ENCODE assay signal across 10 mouse cellular contexts in the genomic region with DNA sequence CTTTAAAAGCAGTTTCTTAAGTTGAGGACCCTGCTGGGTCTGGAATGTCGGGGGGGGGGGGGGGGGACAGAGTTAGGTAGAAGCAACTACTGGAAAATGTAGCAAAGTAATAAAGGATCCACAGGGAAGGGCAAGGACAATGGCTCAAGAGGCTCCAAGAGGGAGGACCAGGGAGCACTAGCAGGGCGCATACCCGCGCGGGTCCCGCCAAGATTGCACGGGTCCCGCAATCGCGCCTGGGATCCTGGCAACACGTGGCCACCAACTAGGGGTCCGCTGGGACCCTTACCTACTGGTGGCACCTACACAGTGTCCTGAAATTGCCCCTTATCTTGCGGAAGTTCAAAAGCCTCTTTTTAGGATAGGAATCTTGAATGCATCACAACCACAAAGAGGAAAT.
DNase-seq lines count a peak whose midpoint lies in the region; ATAC-seq and TF ChIP-seq lines count a peak whose summit lies in the region.
"Had no signal": no experiment of that assay in that cellular context is flagged by ENCODE, and none has a peak within 500 bp of the region (broad histone marks: within the 10 kb centered on the region; RNA-seq: fewer than 3 reads in every experiment).

No protein-coding gene starts in this region.

- no peak overlapping the region for H3K4me2 ChIP-seq in intestine, embryonic 14.5 days (ENCODE audit: low read length)
- no peak overlapping the region for H3K4me2 ChIP-seq in intestine, postnatal 0 days (replicated peaks; ENCODE audit: low read depth)
- H3K4me2 ChIP-seq in embryonic facial prominence, embryonic 11.5 days (ENCODE audit: low read depth, low read length) = peak overlapping the region; percentile 26; the same call in 1 of the 2 replicates
- peak overlapping the region; percentile 28 for H3K4me2 ChIP-seq in forebrain, embryonic 16.5 days (ENCODE audit: low read length)

- no peak for TF ChIP-seq CTCF in intestine, postnatal 0 days (IDR thresholded peaks at IDR 0.05; ENCODE audit: low read depth)

- H3K9me3 ChIP-seq in intestine, embryonic 14.5 days (ENCODE audit: control insufficient read depth, low read length) = no peaks in the 10 kb centered on the region
- no peaks in the 10 kb centered on the region for H3K9me3 ChIP-seq in intestine, postnatal 0 days (ENCODE audit: control insufficient read depth)
- H3K9me3 ChIP-seq in embryonic facial prominence, embryonic 11.5 days (replicated peaks; ENCODE audit: control insufficient read depth, low read length) = no peaks in the 10 kb centered on the region
- no peaks in the 10 kb centered on the region for H3K9me3 ChIP-seq in forebrain, embryonic 16.5 days (ENCODE audit: control insufficient read depth, low read length)
- H3K9me3 ChIP-seq in midbrain, embryonic 10.5 days (replicated peaks) = no peaks in the 10 kb centered on the region

- no peak overlapping the region for H3K27ac ChIP-seq in intestine, embryonic 14.5 days (ENCODE audit: low read depth)
- no peak overlapping the region for H3K27ac ChIP-seq in intestine, postnatal 0 days (ENCODE audit: low read depth, low read length)
- H3K27ac ChIP-seq in embryonic facial prominence, embryonic 11.5 days (replicated peaks; ENCODE audit: low read depth, low read length) = no peak overlapping the region
- no peak overlapping the region for H3K27ac ChIP-seq in forebrain, embryonic 16.5 days (ENCODE audit: low read length)
- H3K27ac ChIP-seq in midbrain, embryonic 10.5 days (replicated peaks) = peak overlapping the region; percentile 19; the same call in 1 of the 2 replicates

- H3K9ac ChIP-seq in intestine, embryonic 14.5 days (ENCODE audit: low read length) = no peak overlapping the region
- no peak overlapping the region for H3K9ac ChIP-seq in intestine, postnatal 0 days (ENCODE audit: low read depth, low read length)
- H3K9ac ChIP-seq in embryonic facial prominence, embryonic 11.5 days (replicated peaks; ENCODE audit: low read length) = no peak overlapping the region; the same call in 1 of the 2 replicates
- H3K9ac ChIP-seq in forebrain, embryonic 16.5 days (replicated peaks; ENCODE audit: low read depth, low read length) = no peak overlapping the region

- H3K36me3 ChIP-seq in intestine, embryonic 14.5 days (ENCODE audit: control insufficient read depth, insufficient read depth, low read length) = no peaks in the 10 kb centered on the region
- no peaks in the 10 kb centered on the region for H3K36me3 ChIP-seq in intestine, postnatal 0 days (ENCODE audit: control insufficient read depth, insufficient read depth)
- no peaks in the 10 kb centered on the region for H3K36me3 ChIP-seq in embryonic facial prominence, embryonic 11.5 days (replicated peaks; ENCODE audit: control insufficient read depth, insufficient read depth, low read depth, low read length)
- no peaks in the 10 kb centered on the region for H3K36me3 ChIP-seq in forebrain, embryonic 16.5 days (ENCODE audit: control insufficient read depth, insufficient read depth)
- H3K36me3 ChIP-seq in midbrain, embryonic 10.5 days = no peaks in the 10 kb centered on the region

- 19% methylated on average over 13 of the region's 13 CpGs for WGBS in intestine, embryonic 14.5 days
- 22% methylated on average over 13 of the region's 13 CpGs for WGBS in intestine, postnatal 0 days
- WGBS in embryonic facial prominence, embryonic 11.5 days = 8% methylated on average over 12 of the region's 13 CpGs
- WGBS in forebrain, embryonic 16.5 days = 17% methylated on average over 13 of the region's 13 CpGs
- WGBS in midbrain, embryonic 10.5 days = 5% methylated on average over 13 of the region's 13 CpGs

- DNase-seq in intestine, embryonic 14.5 days (ENCODE audit: low spot score) = peak; percentile 47
- no peak for DNase-seq in embryonic facial prominence, embryonic 11.5 days (ENCODE audit: low spot score)
- DNase-seq in midbrain, embryonic 10.5 days (ENCODE audit: low spot score) = peak; percentile 25
- DNase-seq in left cerebral cortex, adult 18-20 months (ENCODE audit: low spot score in 2 of 2) = no peak
- DNase-seq in gastrocnemius, postnatal 25 days = no peak

- no peak overlapping the region for H3K4me3 ChIP-seq in intestine, embryonic 14.5 days (ENCODE audit: low read depth, low read length)
- no peak overlapping the region for H3K4me3 ChIP-seq in intestine, postnatal 0 days (ENCODE audit: low read depth, low read length)
- H3K4me3 ChIP-seq in embryonic facial prominence, embryonic 11.5 days (ENCODE audit: low read depth, low read length) = no peak overlapping the region
- no peak overlapping the region for H3K4me3 ChIP-seq in forebrain, embryonic 16.5 days (replicated peaks; ENCODE audit: low read length)
- peak overlapping the region; percentile 75 for H3K4me3 ChIP-seq in midbrain, embryonic 10.5 days
- H3K4me3 ChIP-seq: erythroblast, embryonic 14.5 days had no signal

- H3K4me1 ChIP-seq in intestine, embryonic 14.5 days (replicated peaks; ENCODE audit: control insufficient read depth, insufficient read depth, low read length) = peaks cover 12% of the 10 kb centered on the region
- no peaks in the 10 kb centered on the region; the same call in 1 of the 2 replicates for H3K4me1 ChIP-seq in intestine, postnatal 0 days (replicated peaks; ENCODE audit: control insufficient read depth, insufficient read depth, low read length)
- peaks cover 3% of the 10 kb centered on the region for H3K4me1 ChIP-seq in embryonic facial prominence, embryonic 11.5 days (ENCODE audit: control insufficient read depth, insufficient read depth, low read length)
- peaks cover 18% of the 10 kb centered on the region for H3K4me1 ChIP-seq in forebrain, embryonic 16.5 days (replicated peaks; ENCODE audit: control insufficient read depth, insufficient read depth, low read length)
- peaks cover 38% of the 10 kb centered on the region for H3K4me1 ChIP-seq in midbrain, embryonic 10.5 days

- ATAC-seq in intestine, embryonic 14.5 days (replicated peaks; ENCODE audit: low FRiP score, low TSS enrichment, low read depth) = no peak
- no peak for ATAC-seq in intestine, postnatal 0 days
- no peak for ATAC-seq in embryonic facial prominence, embryonic 11.5 days (replicated peaks; ENCODE audit: insufficient number of reproducible peaks, low FRiP score, low TSS enrichment, low read depth)
- ATAC-seq in forebrain, embryonic 16.5 days = no peak
- ATAC-seq in megakaryocyte-erythroid progenitor cell, adult 5-6 weeks (replicated peaks; ENCODE audit: low FRiP score, low TSS enrichment, poor library complexity, severe bottlenecking) = no peak

- peaks cover 24% of the 10 kb centered on the region for H3K27me3 ChIP-seq in intestine, embryonic 14.5 days (replicated peaks; ENCODE audit: control insufficient read depth, insufficient read depth, low read length)
- H3K27me3 ChIP-seq in intestine, postnatal 0 days (replicated peaks; ENCODE audit: control insufficient read depth, insufficient read depth, low read length) = peaks cover 32% of the 10 kb centered on the region
- H3K27me3 ChIP-seq in embryonic facial prominence, embryonic 11.5 days (ENCODE audit: control insufficient read depth, insufficient read depth, low read length) = peaks cover 9% of the 10 kb centered on the region
- no peaks in the 10 kb centered on the region for H3K27me3 ChIP-seq in forebrain, embryonic 16.5 days (replicated peaks; ENCODE audit: control insufficient read depth, insufficient read depth, low read length)
- peaks cover 31% of the 10 kb centered on the region for H3K27me3 ChIP-seq in midbrain, embryonic 10.5 days (ENCODE audit: low read depth, poor library complexity, severe bottlenecking)
- H3K27me3 ChIP-seq: CH12.LX had no signal

Comparison
In these comparisons a context has a peak if more than half of its experiments do, and no peak if none do; other contexts are left out.
1. DNase-seq: peak in intestine, embryonic 14.5 days (single experiment) and midbrain, embryonic 10.5 days (single experiment); none in embryonic facial prominence, embryonic 11.5 days (single experiment), left cerebral cortex, adult 18-20 months (0 of 2) and gastrocnemius, postnatal 25 days (single experiment).
2. H3K4me2 ChIP-seq: peak in embryonic facial prominence, embryonic 11.5 days (single experiment) and forebrain, embryonic 16.5 days (single experiment); none in intestine, embryonic 14.5 days (single experiment) and intestine, postnatal 0 days (single experiment).